Mouse (Mus musculus) hematopoietic stem cell, adult 5-6 weeks (primary cell): Measurements from ENCODE around the gene Mfsd12. TPM values are rescaled to one million over a fixed set of nuclear protein-coding genes. Genes with fewer than 3 reads are reported as not detected.

ENCODE experiments used
- ATAC-seq, 2 experiments: fragments of 125-278 bp in 1 of 2; replicated peaks in 1 of 2; 2 replicates each; pipeline ENCODE4 v1.8.0; 2016 to 2017; ENCODE audit warnings: inconsistent platforms in 2 of 2, mild to moderate bottlenecking in 2 of 2, moderate number of reproducible peaks in 2 of 2, low read depth in 1 of 2, moderate TSS enrichment in 1 of 2; ENCODE audit not compliant: low FRiP score in 2 of 2, poor library complexity in 2 of 2, severe bottlenecking in 2 of 2, insufficient read depth in 1 of 2, low TSS enrichment in 1 of 2
- total RNA-seq: library from RNA; stranded (forward); fragments of 172-1452, 232-1000 nt; gene quantifications from 2 replicates; pipeline ENCODE4 v1.2.3, GENCODE M21; 2017

Gene Mfsd12
- total RNA-seq, 1 experiment from 2014 or later = 16.9 TPM

DNA sequence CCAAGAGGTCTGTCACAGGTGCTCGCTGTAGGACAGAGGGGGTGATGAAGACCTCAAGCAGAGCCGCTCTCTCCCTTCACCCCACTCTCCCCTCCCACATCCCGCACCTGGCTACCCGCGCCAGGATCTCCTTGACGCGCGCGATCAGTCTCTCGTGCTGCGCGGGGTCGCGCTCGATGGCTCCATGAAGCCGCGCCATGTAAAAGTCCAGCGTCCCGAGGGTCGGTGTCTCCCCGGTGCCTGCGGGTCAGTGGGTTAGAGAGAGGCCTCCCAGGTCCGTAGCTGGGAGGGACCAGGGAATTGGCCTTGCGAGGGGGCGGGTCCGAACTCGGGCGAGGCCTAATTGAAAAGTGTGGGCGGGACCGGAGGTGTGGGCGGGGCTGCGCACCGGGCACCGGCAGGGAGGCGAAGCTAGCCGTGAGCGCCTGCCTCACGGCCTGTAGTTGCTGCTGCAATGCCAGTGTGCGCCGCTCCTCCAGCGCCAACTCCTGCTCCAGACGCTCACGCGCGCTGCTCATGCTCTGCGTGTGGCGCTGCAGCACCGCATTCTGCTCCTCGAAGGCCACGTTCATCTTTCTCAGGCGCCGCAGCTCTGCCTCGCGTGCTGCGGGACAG, 10.7 kb upstream of the Mfsd12 start:
- ATAC-seq = peak; percentile 51 to 58

GRCm38 (mm10) chr10:81349146-81349545, 8.1 kb upstream of the Mfsd12 start:
- peak; percentile 15 to 24; a peak in 1 of 4 replicates for ATAC-seq

DNA sequence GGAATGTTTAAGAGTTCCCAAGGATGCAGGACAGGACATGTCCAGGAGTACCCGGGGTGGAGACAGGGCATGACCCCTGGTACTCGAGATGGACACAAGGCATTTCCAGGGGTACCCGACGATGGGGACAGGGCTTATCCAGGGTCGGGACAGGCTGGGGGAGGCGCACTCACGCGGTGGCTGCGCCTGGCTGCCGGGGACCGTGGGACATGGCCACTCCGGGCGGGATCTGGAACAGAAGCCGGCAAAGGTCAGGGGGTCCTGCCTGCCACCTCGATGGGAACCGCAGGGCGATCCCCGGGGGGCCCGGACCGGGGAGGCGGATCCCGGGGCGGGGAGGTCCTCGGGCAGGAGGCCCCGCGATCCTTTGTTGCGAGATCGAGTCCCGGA, 7.3 kb upstream of the Mfsd12 start:
- no peak for ATAC-seq

DNA sequence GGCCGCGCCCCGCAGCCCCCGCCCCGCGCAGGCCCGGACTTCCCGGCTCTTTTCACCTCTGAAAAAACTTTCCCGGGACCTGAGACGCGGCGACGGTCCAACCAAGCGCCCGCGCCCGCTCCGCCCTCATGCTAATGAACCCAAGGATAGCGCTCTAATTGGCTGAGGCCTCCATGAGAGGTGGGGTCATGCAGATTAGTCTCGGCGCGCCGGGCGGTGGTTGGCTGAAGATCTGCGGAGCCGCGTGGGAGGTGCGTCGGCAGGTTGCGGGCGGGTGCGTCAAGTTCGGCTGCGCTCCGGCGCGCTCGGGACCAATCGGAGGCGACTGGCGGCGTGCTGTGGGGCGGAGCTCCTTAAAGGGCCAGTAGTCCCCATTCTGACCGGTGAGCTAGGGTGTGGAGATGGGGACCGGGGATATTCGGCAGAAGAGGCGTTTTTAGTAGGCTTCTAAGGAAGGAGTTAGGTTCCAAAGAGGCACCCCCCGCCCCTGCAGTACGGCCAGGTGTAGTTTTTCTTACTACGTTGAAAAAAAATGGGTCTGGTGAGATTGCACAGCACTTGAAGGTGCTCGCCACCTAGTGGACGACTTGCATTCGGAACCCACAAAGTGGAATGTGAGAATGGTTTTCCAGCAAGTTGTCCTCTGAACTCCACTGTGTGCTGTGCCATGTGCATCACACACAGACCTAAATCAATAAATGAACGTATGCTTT, 6.8 kb upstream of the Mfsd12 start, which contains the start of gene Hmg20b:
Hmg20b (minus strand) TSS at position 130 of the 713 bp plus-strand sequence.
- ATAC-seq = peak; percentile 92 to 94

DNA sequence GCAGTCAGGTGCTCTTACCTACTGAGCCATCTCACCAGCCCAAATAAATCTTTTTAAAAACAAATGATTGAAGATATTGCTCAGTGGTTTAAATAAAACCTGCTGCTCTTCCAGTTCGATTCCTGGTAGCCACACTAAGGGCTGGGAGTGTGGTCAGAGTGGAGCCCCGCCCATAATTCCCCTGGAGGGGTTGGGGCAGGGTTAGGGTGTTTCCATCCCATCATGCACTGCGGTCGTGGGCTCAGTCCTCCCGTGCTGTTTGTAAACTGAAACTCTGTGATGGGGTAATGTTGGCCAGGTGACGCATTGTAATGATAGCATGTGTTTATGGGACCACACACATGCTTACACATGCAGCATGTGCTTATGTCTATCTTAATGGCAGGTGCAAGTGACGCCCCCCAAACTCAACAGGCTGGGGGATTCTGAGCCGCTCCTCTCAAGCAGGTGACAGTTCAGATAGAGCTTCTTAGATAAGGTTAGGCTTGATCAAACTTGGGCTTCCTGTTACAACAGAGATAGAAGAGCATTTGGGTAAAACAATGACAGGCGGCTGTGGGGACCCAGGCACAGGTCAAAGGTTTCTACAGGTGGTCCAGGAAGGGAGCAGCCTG, 5.5 kb upstream of the Mfsd12 start:
- no peak for ATAC-seq

- no peak for ATAC-seq
Observed at GRCm38 (mm10) chr10:81354738-81355477, 2.4 kb upstream of the Mfsd12 start.

DNA sequence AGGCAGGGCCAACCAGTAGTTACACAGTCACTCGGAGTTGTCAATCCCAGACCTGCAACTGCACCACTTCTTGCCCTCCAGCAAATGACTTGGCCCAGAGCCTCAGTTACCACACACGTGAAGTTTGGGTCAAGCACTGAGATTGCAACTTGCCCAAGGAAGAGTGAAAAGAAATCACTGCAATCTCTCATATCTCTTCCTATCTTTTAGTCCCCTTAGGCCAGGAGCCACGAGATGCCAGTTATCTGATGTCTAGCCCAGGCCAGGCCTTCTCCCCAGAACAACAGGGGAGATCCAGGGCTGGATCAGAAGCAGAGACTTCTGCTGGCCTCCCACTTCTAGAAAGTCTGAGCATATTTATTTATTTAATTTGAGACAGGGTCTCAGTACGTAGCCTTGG, 1.8 kb upstream of the Mfsd12 start:
- no peak for ATAC-seq

GRCm38 (mm10) chr10:81356352-81356990, 820 bp upstream of the Mfsd12 start:
- peak; percentile 66 to 72 for ATAC-seq

GRCm38 (mm10) chr10:81358209-81358608, 918 bp downstream of the Mfsd12 start:
- ATAC-seq = no peak

- ATAC-seq = peak; percentile 30 to 32; a peak in 3 of 4 replicates
Observed at GRCm38 (mm10) chr10:81358841-81359240, 1.6 kb downstream of the Mfsd12 start.

DNA sequence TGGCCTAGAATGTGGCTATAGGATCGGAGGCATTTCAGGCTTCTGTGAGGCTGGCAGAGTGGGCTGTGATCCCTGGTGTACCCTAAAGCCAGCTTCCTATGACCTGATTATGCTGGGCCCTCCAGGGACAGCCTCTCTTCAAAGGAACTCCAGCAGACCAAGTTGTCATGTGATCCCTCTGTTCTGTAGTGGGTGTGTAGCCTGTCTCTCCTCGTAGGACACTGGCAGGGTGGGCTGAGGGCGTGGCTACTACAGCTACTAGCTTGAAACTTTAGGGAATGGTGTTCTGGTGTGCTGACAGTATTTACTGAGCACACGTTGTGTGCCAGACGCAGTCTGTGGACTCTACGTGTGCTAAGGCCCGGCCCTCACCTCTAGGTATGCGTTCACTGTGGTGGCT, 3.4 kb downstream of the Mfsd12 start:
- ATAC-seq = no peak

- ATAC-seq = no peak
Observed at GRCm38 (mm10) chr10:81362336-81362949, 5.2 kb downstream of the Mfsd12 start.

DNA sequence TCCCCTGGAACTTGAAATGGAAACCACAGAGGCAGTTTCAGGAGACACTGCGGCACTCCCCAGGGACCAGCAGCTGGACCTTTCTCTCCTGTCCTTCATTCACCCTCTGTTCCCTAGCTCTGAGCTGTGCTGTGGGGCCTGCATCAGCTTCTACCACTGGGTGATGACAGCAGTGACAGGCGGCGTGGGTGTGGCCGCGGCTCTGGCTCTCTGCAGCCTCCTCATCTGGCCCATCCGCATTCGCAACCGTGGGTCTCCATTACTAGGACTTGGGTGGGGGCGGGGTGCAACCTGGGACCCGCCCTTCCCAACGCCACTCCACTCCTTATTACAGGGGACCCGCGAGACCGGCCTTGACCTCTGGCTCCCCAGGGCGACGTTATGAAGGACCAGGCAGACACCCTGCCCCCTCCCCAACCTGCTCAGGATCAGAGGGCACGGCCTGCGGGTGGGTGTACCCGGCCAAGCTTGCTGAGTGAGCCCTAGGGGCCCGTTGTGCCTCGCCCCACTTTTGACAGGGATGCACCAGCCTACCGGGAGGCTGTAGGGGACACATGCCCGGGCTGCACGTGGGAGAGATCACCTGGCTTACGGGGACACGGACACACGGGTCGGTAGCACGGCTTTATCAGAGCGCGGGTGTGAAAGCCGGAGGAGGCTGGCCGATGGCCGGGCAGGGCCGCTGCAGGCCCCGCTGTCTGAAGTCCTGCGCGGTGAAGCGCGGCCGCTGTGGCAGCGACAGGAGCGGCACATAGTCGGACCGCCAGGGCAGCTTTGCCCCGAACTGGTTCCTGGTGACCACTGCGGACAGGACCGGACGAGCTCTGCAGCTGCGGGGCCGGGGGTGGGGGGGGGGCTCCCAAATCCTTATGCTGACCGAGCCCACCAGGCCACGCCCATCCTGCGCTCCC, 6.4 kb downstream of the Mfsd12 start:
- no peak for ATAC-seq

DNA sequence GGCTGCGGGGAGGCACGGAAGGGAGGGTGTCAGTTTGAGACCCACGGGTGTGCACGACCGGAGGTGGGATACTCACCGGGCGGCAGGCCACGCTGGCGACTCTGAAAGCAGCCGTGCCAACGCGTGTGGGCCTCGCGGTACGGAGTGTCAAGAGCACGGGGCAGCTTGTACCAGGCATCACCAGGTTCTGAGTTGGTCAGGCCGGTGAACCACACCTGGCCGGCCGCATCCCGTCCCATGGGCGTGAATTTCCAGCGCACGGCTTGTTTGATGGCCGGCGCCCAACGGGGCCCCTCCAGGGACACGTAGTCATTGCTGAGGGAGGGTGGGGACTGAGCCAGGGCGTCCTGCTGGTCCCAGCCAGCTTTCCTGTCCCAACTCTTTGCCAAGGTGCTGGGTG, 7.4 kb downstream of the Mfsd12 start:
- no peak for ATAC-seq

GRCm38 (mm10) chr10:81365073-81365472, 7.8 kb downstream of the Mfsd12 start:
- no peak for ATAC-seq
